ENCODE assay signal across 23 mouse cellular contexts in the genomic region with DNA sequence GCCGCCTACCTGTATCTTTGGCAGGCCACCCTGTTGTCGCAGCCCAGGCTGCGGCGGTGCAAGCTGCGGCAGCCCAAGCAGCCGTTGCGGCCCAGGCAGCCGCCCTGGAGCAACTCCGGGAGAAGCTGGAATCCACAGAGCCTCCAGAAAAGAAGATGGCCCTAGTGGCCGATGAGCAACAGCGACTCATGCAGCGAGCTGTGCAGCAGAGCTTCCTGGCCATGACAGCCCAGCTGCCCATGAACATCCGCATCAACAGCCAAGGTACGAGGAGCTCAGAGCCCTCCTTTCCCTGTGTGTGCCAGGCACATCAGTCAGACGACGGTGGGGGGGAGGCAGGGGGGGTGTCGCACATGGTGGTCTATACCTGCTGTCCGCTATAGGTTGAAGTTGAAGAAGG. TPM values are rescaled to one million over a fixed set of nuclear protein-coding genes. Genes with fewer than 3 reads are reported as not detected.
"Had no signal": no experiment of that assay in that cellular context is flagged by ENCODE, and none has a peak within 500 bp of the region (broad histone marks: within the 10 kb centered on the region; RNA-seq: fewer than 3 reads in every experiment).

No protein-coding gene starts in this region.

- ATAC-seq: midbrain, embryonic 13.5 days; midbrain, embryonic 15.5 days had no signal

- H3K9ac ChIP-seq: lung, embryonic 14.5 days; midbrain, embryonic 13.5 days; midbrain, embryonic 15.5 days; neural tube, embryonic 13.5 days; neural tube, embryonic 15.5 days had no signal

- H3K4me2 ChIP-seq: lung, embryonic 14.5 days; midbrain, embryonic 11.5 days; midbrain, embryonic 13.5 days; midbrain, embryonic 15.5 days; neural tube, embryonic 13.5 days; neural tube, embryonic 15.5 days had no signal

- DNase-seq: lung, adult 18-20 months; lung, embryonic 14.5 days; lung, postnatal 14 days; lung, postnatal 36 days; retina, postnatal 1 day; right cerebral cortex, adult 18-20 months; right cerebral cortex, postnatal 25 days; right cerebral cortex, postnatal 4 days; spleen, adult 18-20 months; thymus, adult 2 months; thymus, postnatal 25 days; thymus, postnatal 4 days had no signal

- H3K4me3 ChIP-seq: megakaryocyte, embryonic 14.5 days; midbrain, embryonic 13.5 days; midbrain, embryonic 15.5 days; neural tube, embryonic 13.5 days; neural tube, embryonic 15.5 days had no signal

- H3K9me3 ChIP-seq: megakaryocyte, embryonic 14.5 days; midbrain, embryonic 13.5 days; midbrain, embryonic 15.5 days; neural tube, embryonic 13.5 days; neural tube, embryonic 15.5 days had no signal

- H3K27me3 ChIP-seq: megakaryocyte, embryonic 14.5 days; midbrain, embryonic 13.5 days; midbrain, embryonic 15.5 days; neural tube, embryonic 13.5 days; neural tube, embryonic 15.5 days had no signal

- H3K27ac ChIP-seq: macrophage; midbrain, embryonic 13.5 days; midbrain, embryonic 15.5 days; neural tube, embryonic 13.5 days; neural tube, embryonic 15.5 days had no signal

RNA-seq across cellular contexts. Expression of a gene that starts 19.9 kb away (rescaled TPM):
- total RNA-seq: megakaryocyte progenitor cell, adult 5-6 weeks; monocyte, adult 5-6 weeks had no signal
- polyA plus RNA-seq: macrophage; small intestine, adult 2 months; urinary bladder, adult 2 months had no signal
